Mouse (Mus musculus): Measurements from ENCODE around the gene Slc25a15.

DNA sequence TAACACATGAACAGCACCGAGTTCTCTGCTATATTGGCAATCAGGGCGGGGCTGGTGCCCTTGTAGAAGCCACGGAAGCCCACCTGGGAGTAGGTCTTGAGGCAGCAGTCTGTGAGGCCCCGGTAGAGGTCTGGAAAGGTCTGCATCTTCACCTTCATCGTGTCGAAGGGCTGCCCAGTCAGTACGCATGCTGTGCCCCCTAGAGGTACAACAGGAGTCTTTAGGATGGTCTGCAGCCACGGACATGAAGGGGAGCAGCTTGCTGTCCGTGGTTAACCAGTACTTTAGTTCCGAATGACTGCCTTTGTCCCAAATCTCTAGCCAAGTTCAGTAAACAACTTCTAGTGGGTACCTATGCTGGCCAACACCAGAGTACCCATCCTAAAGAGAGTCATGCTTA lies 8.5 kb downstream of the Slc25a15 start:
- TF ChIP-seq EP300 (IDR thresholded peaks at IDR 0.05; ENCODE audit: insufficient read depth, low read depth, low read length) (no peak), CTCF (IDR thresholded peaks at IDR 0.05) (no peak), POLR2A (IDR thresholded peaks at IDR 0.05; ENCODE audit: insufficient read depth, low read depth, low read length) (no peak)

All from heart, adult 2 months (tissue).